Mouse (Mus musculus) kidney, embryonic 16.5 days (tissue): ENCODE results near the gene Gm10647. TPM values are rescaled to one million over a fixed set of nuclear protein-coding genes. Genes with fewer than 3 reads are reported as not detected.
"Not testable (repeated sequence)": the region's sequence is repeated elsewhere in the genome, so short reads cannot be mapped to it uniquely, and the experiment has no call there.

Experiments
- ATAC-seq: fragments of 200-750 bp; cut with Nextera tagmentation; 2 replicates; pipeline ENCODE4 v1.8.0; 2017; ENCODE audit warnings: moderate TSS enrichment; ENCODE audit not compliant: low FRiP score, low TSS enrichment
- H3K27ac ChIP-seq: fragments of 300-500 bp; sonication (generic); 2 replicates; pipeline ENCODE4 v1.5.1; 2014; ENCODE audit warnings: low read length
- H3K27me3 ChIP-seq: fragments of 300-500 bp; sonication (generic); 2 replicates; pipeline ENCODE4 v1.6.1; 2014; ENCODE audit warnings: low read length, control low read depth, mixed read lengths; ENCODE audit not compliant: insufficient read depth
- H3K36me3 ChIP-seq: fragments of 300-500 bp; sonication (generic); 2 replicates; pipeline ENCODE4 v1.6.1; 2014; ENCODE audit warnings: low read length, control low read depth, mixed read lengths; ENCODE audit not compliant: insufficient read depth
- H3K4me1 ChIP-seq: fragments of 300-500 bp; sonication (generic); 2 replicates; pipeline ENCODE4 v1.6.1; 2014; ENCODE audit warnings: low read length, control low read depth, mixed read lengths; ENCODE audit not compliant: insufficient read depth
- H3K4me2 ChIP-seq: fragments of 300-500 bp; sonication (generic); replicated peaks from 2 replicates; pipeline ENCODE4 v1.6.1; 2014; ENCODE audit warnings: low read depth, low read length
- H3K4me3 ChIP-seq: fragments of 300-500 bp; sonication (generic); 2 replicates; pipeline ENCODE4 v1.5.1; 2014; ENCODE audit warnings: mild to moderate bottlenecking, low read length
- H3K9ac ChIP-seq: fragments of 300-500 bp; sonication (generic); replicated peaks from 2 replicates; pipeline ENCODE4 v1.6.1; 2014; ENCODE audit warnings: low read length
- H3K9me3 ChIP-seq: fragments of 300-500 bp; sonication (generic); 2 replicates; pipeline ENCODE4 v1.6.1; 2016; ENCODE audit warnings: low read length, control low read depth
- WGBS: fragments of 180-500 bp; shearing (Covaris S2); extraction: QIAGEN DNeasy Blood & Tissue Kit; methylation state at CpG from one replicate; pipeline ENCODE4 v1.1.7; 2014; 5-methylcytosine and 5-hydroxymethylcytosine counted together
- polyA plus RNA-seq: library from polyadenylated mRNA; unstranded; fragments of >200 nt; fragmentation: Nextera tagmentation; extraction: Ambion mirVana; gene quantifications from 2 replicates; pipeline ENCODE4 v1.2.1, GENCODE M21; 2015

The Gm10647 gene
- polyA plus RNA-seq, 1 experiment from 2014 or later: 0.71 TPM

DNA sequence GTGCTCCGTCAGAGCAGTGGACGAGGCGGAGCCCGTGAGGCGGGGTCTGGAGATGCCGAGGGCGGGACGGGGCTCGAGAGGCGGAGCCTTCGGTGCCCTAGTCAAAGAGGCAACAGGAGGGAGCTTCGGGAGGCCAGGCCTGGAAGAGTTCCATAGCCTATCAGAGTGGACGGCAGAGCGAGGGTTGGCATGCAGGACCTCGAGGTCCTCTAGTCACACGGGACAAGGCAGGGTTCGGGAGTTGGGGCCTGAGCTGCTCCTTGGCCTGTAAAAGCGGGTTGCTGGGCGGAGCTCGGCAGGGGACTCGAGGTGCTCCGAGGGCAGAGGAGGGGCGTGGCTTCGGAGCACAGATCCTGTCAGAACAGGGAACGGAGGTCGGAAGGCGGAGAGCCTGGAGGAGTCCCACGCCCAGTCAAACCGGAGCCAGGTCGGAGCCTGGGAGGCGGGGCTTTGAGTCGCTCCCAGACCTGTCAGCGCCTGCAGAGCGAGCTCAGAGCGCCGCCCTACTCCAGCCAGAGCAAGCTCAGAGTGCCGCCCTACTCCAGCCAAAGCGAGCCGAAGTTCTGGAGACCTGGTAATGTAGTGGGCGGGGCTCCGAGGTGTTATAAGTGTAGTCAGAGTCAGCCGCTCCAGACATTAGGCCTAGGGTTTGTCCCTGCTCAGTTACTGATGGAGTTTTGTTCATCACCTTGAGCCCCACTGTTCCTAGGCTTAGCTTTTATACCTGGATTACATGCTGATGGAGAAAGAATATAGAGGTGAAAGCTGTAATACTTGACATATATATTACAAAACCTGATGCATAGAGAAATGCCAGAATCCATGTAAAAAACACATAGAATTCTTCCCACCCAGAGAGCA is 1.1 kb upstream of the Gm10647 start, which contains the start of gene Aph1b:
Gene Aph1b (minus strand): TSS at position 27 of the 861 bp plus-strand sequence.
- Histone ChIP-seq H3K4me1 (peaks cover 14% of the 10 kb centered on the region; the same call in 1 of the 2 replicates), H3K9me3 (no peaks in the 10 kb centered on the region), H3K27me3 (no peaks in the 10 kb centered on the region), H3K4me2 (peak within 1 kb of the TSS; percentile 94), H3K36me3 (no peaks in the 10 kb centered on the region), H3K4me3 (peak within 1 kb of the TSS; percentile 81), H3K27ac (peak within 1 kb of the TSS; percentile 93), H3K9ac (peak within 1 kb of the TSS; percentile 79)
- peak; percentile 99 for ATAC-seq
- under 1% methylated on average over 41 of the region's 42 CpGs for WGBS

DNA sequence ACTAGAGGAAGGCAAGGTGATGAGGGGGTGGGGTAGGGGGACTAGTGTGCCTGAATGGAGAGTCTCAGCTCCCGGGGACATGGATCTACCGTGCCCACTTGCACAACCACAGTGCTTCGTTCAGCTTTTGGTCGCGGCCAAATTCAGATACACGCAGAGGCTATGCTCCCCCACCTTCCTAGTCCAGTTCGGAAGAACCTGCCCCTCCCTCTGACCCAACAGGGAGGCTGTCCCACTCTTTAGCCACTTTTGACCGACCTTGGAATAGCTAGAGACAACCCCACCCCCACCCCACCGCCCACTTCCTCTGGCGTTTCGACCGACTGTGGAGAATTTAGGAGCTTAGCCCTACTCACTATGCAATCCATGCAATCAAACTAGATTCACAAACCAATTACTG is 5.1 kb downstream of the Gm10647 start:
- no peak for ATAC-seq
- Histone ChIP-seq H3K27me3 (peaks cover 12% of the 10 kb centered on the region), H3K9me3 (no peaks in the 10 kb centered on the region), H3K27ac (no peak overlapping the region), H3K4me3 (no peak overlapping the region), H3K36me3 (no peaks in the 10 kb centered on the region), H3K9ac (no peak overlapping the region), H3K4me2 (no peak overlapping the region), H3K4me1 (peaks cover 5% of the 10 kb centered on the region; the same call in 1 of the 2 replicates)
- WGBS: 49% methylated on average over 12 of the region's 12 CpGs

- H3K4me1 ChIP-seq, H3K27ac ChIP-seq, H3K36me3 ChIP-seq, ATAC-seq, H3K9me3 ChIP-seq: not testable (repeated sequence)
- peak overlapping the region; percentile 51 for H3K4me2 ChIP-seq
- peak overlapping the region; percentile 50 for H3K9ac ChIP-seq
- peaks cover 19% of the 10 kb centered on the region for H3K27me3 ChIP-seq
- peak overlapping the region; percentile 33 for H3K4me3 ChIP-seq
- WGBS: 2% methylated on average over 30 of the region's 37 CpGs
Measured at GRCm38 (mm10) chr9:66805951-66806350, 9.1 kb downstream of the Gm10647 start.

- H3K4me1 ChIP-seq: no peaks in the 10 kb centered on the region
- WGBS: 49% methylated on average over 2 of the region's 2 CpGs
- ATAC-seq: no peak
Measured at GRCm38 (mm10) chr9:66813392-66813791, 16.6 kb downstream of the Gm10647 start.

DNA sequence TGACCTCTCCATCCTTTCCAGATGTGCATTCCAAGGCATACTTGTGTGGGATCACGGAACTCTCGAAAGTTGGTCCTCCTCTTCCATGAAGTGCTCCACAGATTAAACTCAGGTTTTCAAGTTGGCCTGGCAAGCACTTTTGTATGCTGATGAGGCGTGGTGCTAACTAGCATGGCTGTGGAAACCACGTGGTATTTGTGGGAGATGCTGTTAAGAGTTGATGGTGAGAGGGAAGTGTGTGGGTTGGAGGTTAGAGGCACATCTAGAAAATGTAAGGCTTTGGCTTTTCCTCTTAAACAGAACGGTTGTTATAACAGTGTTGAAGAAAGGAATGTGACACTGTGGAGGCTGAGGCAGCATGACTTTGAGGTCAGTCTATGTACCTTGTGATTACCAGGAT is 24.2 kb downstream of the Gm10647 start:
- H3K9me3 ChIP-seq: no peaks in the 10 kb centered on the region
- no peak overlapping the region for H3K4me2 ChIP-seq
- H3K4me1 ChIP-seq: no peaks in the 10 kb centered on the region
- no peak overlapping the region for H3K27ac ChIP-seq
- H3K27me3 ChIP-seq: no peaks in the 10 kb centered on the region
- no peak overlapping the region for H3K4me3 ChIP-seq
- no peak overlapping the region for H3K9ac ChIP-seq
- WGBS: 68% methylated on average over 5 of the region's 5 CpGs
- ATAC-seq: no peak
- H3K36me3 ChIP-seq: no peaks in the 10 kb centered on the region

More at GRCm38 (mm10) chr9:66813392-66813791, 16.6 kb downstream of the Gm10647 start:
- Histone ChIP-seq H3K9me3 (no peaks in the 10 kb centered on the region), H3K27me3 (no peaks in the 10 kb centered on the region), H3K36me3 (no peaks in the 10 kb centered on the region), H3K4me2 (no peak overlapping the region), H3K9ac (no peak overlapping the region), H3K4me3 (no peak overlapping the region), H3K27ac (no peak overlapping the region)

DNA sequence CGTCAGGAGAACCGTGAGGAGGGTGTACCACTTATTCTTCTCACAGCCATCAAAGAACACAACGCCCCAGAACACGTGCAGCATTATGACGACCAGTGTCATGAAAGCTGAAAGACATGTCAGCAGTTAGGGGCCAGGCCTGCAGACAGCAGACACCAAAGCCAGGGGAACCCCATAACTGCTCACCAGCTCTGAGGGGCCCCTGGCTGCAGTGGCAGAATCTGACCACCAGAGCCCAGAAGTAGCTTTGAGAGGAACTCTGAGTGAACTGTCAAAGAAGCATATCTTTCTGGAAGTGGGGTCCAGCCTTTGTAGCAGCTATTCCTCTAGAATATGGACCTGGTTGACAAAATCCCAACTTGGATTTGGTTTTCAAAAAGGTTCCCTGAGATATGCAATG is 25.4 kb downstream of the Gm10647 start:
- not testable (repeated sequence) for H3K9ac ChIP-seq, H3K27me3 ChIP-seq, H3K36me3 ChIP-seq, ATAC-seq, H3K4me1 ChIP-seq, H3K27ac ChIP-seq, H3K4me2 ChIP-seq, H3K4me3 ChIP-seq, H3K9me3 ChIP-seq
- WGBS: no CpG with 5 or more reads among the region's 5 CpGs

DNA sequence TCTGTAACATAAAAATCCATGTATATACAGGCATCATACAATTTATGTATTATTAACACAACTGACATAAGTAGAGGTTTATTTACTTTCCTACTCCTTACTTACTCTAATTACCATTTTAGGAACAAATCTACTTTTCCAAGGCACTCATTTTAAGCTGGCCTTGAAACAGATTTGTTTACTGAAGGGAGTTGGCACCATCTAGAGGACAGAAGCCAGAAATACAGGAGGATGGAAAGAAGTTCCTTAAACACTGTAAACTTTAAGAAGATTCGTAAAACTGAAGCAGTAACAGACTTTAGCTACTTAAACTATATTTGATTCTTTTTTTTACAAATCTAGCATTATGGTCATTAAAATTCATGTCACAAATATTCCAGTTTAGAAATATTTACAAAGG is 29.2 kb downstream of the Gm10647 start:
- no peak overlapping the region for H3K27ac ChIP-seq
- no peak for ATAC-seq
- no peaks in the 10 kb centered on the region for H3K27me3 ChIP-seq
- 39% methylated on average over 1 of the region's 1 CpGs for WGBS
- H3K4me3 ChIP-seq: no peak overlapping the region
- H3K4me1 ChIP-seq: no peaks in the 10 kb centered on the region
- H3K4me2 ChIP-seq: no peak overlapping the region
- no peak overlapping the region for H3K9ac ChIP-seq
- no peaks in the 10 kb centered on the region for H3K36me3 ChIP-seq
- no peaks in the 10 kb centered on the region for H3K9me3 ChIP-seq

DNA sequence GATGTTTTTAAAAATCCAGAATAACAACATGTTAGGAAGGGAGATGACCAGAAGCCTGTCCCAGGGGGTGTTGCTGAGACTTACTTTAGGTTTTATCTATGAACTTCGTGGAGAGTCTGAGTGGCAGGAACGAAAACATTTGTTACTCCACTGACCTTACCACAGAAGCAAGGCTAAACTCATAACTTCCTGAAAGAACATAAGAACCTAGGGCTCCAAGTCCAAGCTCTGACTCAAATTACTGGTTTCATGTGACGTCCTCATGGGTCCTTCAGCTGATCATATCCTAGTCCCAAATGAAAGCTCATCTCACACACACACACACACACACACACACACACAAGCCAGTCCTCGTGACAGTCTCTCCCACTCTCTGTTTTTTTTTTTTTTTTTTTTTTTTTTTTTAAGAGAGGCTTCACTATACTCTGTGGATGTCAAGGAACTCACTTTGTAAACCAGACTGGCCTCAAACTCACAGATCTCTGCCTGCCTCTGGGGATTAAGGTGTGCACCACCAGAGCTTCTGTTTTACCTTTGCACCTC is 35.6 kb downstream of the Gm10647 start:
- no peak overlapping the region for H3K4me2 ChIP-seq
- H3K9ac ChIP-seq: no peak overlapping the region
- 40% methylated on average over 4 of the region's 4 CpGs for WGBS

GRCm38 (mm10) chr9:66833851-66834250 is 37.0 kb downstream of the Gm10647 start:
- peak overlapping the region; percentile 63 for H3K9ac ChIP-seq
- peak overlapping the region; percentile 97 for H3K4me2 ChIP-seq
- H3K4me1 ChIP-seq: peaks cover 15% of the 10 kb centered on the region; the same call in 1 of the 2 replicates
- WGBS: 20% methylated on average over 7 of the region's 7 CpGs
- H3K27me3 ChIP-seq: 0 out of 2 replicates have a peak, but pooled peaks cover 6% of the 10 kb centered on the region
- no peaks in the 10 kb centered on the region for H3K9me3 ChIP-seq
- H3K27ac ChIP-seq: no peak overlapping the region
- no peak for ATAC-seq
- H3K36me3 ChIP-seq: no peaks in the 10 kb centered on the region
- H3K4me3 ChIP-seq: peak overlapping the region; percentile 63

More for the DNA sequence above, 35.6 kb downstream of the Gm10647 start:
- H3K9me3 ChIP-seq: no peaks in the 10 kb centered on the region
- H3K27ac ChIP-seq: no peak overlapping the region
- 0 out of 2 replicates have a peak, but pooled peaks cover 6% of the 10 kb centered on the region for H3K27me3 ChIP-seq
- H3K4me1 ChIP-seq: peaks cover 15% of the 10 kb centered on the region; the same call in 1 of the 2 replicates
- no peaks in the 10 kb centered on the region for H3K36me3 ChIP-seq
- ATAC-seq: no peak
- H3K4me3 ChIP-seq: no peak overlapping the region
